Mouse (Mus musculus): ENCODE results near the gene Kcnf1. TPM values are rescaled to one million over a fixed set of nuclear protein-coding genes. Genes with fewer than 3 reads are reported as not detected.
A peak's percentile ranks its signal among the peaks of the same experiment; 100 is the strongest.

The Kcnf1 gene
- polyA plus RNA-seq, 1 experiment from 2014 or later, result 0.85 TPM

- 8% methylated on average over 7 of the region's 7 CpGs for WGBS
- H3K4me3 ChIP-seq, result peak overlapping the region; percentile 45
- peak overlapping the region; percentile 79 for H3K27ac ChIP-seq
- no peaks in the 10 kb centered on the region for H3K36me3 ChIP-seq
- peak; percentile 89 for DNase-seq (ENCODE audit: low spot score)
- H3K27me3 ChIP-seq (ENCODE audit: insufficient read depth, poor library complexity, severe bottlenecking), result peaks cover 6% of the 10 kb centered on the region; the same call in 1 of the 2 replicates
- no peaks in the 10 kb centered on the region for H3K9me3 ChIP-seq
- H3K4me1 ChIP-seq, result peaks cover 12% of the 10 kb centered on the region
These were observed 7.7 kb upstream of the Kcnf1 start for GRCm38 (mm10) chr12:17184303-17184775.

- Histone ChIP-seq H3K4me1 (peaks cover 12% of the 10 kb centered on the region), H3K9me3 (no peaks in the 10 kb centered on the region)
- WGBS, result 49% methylated on average over 10 of the region's 10 CpGs
These were observed 7.1 kb upstream of the Kcnf1 start for GRCm38 (mm10) chr12:17183788-17184187.

GRCm38 (mm10) chr12:17176041-17176756, 489 bp downstream of the Kcnf1 start:
- Histone ChIP-seq H3K36me3 (no peaks in the 10 kb centered on the region), H3K27me3 (ENCODE audit: insufficient read depth, poor library complexity, severe bottlenecking) (peaks cover 45% of the 10 kb centered on the region), H3K27ac (peak overlapping the region; percentile 65), H3K4me3 (peak overlapping the region; percentile 67), H3K4me1 (peaks cover 29% of the 10 kb centered on the region), H3K9me3 (no peaks in the 10 kb centered on the region)
- peak; percentile 81 for DNase-seq (ENCODE audit: low spot score)
- under 1% methylated on average over 54 of the region's 54 CpGs for WGBS

More at GRCm38 (mm10) chr12:17183788-17184187, 7.1 kb upstream of the Kcnf1 start:
- Histone ChIP-seq H3K27me3 (ENCODE audit: insufficient read depth, poor library complexity, severe bottlenecking) (peaks cover 6% of the 10 kb centered on the region; the same call in 1 of the 2 replicates), H3K27ac (peak overlapping the region; percentile 79; the same call in 1 of the 2 replicates), H3K4me3 (no peak overlapping the region; the same call in 1 of the 2 replicates), H3K36me3 (no peaks in the 10 kb centered on the region)
- no peak for DNase-seq (ENCODE audit: low spot score)

- Histone ChIP-seq H3K9me3 (no peaks in the 10 kb centered on the region), H3K27ac (peak overlapping the region; percentile 65; the same call in 1 of the 2 replicates), H3K36me3 (no peaks in the 10 kb centered on the region), H3K27me3 (ENCODE audit: insufficient read depth, poor library complexity, severe bottlenecking) (peaks cover 45% of the 10 kb centered on the region), H3K4me1 (peaks cover 29% of the 10 kb centered on the region), H3K4me3 (peak overlapping the region; percentile 67)
- DNase-seq (ENCODE audit: low spot score), result peak; percentile 80
- whole genome bisulfite sequencing, result 11% methylated on average over 25 of the region's 25 CpGs
These were observed 1.1 kb downstream of the Kcnf1 start for GRCm38 (mm10) chr12:17175531-17175951.

GRCm38 (mm10) chr12:17175124-17175523, 1.6 kb downstream of the Kcnf1 start:
- no peak for DNase-seq (ENCODE audit: low spot score)
- Histone ChIP-seq H3K4me1 (peaks cover 29% of the 10 kb centered on the region), H3K4me3 (peak overlapping the region; percentile 67), H3K9me3 (no peaks in the 10 kb centered on the region), H3K36me3 (no peaks in the 10 kb centered on the region), H3K27ac (no peak overlapping the region), H3K27me3 (ENCODE audit: insufficient read depth, poor library complexity, severe bottlenecking) (peaks cover 45% of the 10 kb centered on the region)
- WGBS, result 64% methylated on average over 20 of the region's 20 CpGs

- DNase-seq (ENCODE audit: low spot score), result no peak
- no peaks in the 10 kb centered on the region for H3K9me3 ChIP-seq
- H3K4me1 ChIP-seq, result peaks cover 29% of the 10 kb centered on the region
- no peak overlapping the region for H3K4me3 ChIP-seq
- H3K27me3 ChIP-seq (ENCODE audit: insufficient read depth, poor library complexity, severe bottlenecking), result peaks cover 45% of the 10 kb centered on the region
- 57% methylated on average over 10 of the region's 10 CpGs for WGBS
- H3K27ac ChIP-seq, result 0 out of 2 replicates have a peak overlapping the region, but pooled peaks have one; percentile 7
- no peaks in the 10 kb centered on the region for H3K36me3 ChIP-seq
These were observed 2.4 kb downstream of the Kcnf1 start for GRCm38 (mm10) chr12:17174134-17174893.

- WGBS, result 81% methylated on average over 10 of the region's 10 CpGs
- no peak for DNase-seq (ENCODE audit: low spot score)
- peaks cover 17% of the 10 kb centered on the region for H3K4me1 ChIP-seq
- H3K9me3 ChIP-seq, result no peaks in the 10 kb centered on the region
- H3K27me3 ChIP-seq (ENCODE audit: insufficient read depth, poor library complexity, severe bottlenecking), result peaks cover 22% of the 10 kb centered on the region
- H3K4me3 ChIP-seq, result no peak overlapping the region
- H3K36me3 ChIP-seq, result no peaks in the 10 kb centered on the region
- no peak overlapping the region for H3K27ac ChIP-seq
These were observed 6.3 kb downstream of the Kcnf1 start for GRCm38 (mm10) chr12:17170406-17170805.

GRCm38 (mm10) chr12:17166116-17166515, 10.6 kb downstream of the Kcnf1 start:
- Histone ChIP-seq H3K27me3 (ENCODE audit: insufficient read depth, poor library complexity, severe bottlenecking) (no peaks in the 10 kb centered on the region), H3K9me3 (no peaks in the 10 kb centered on the region), H3K4me3 (no peak overlapping the region), H3K36me3 (no peaks in the 10 kb centered on the region), H3K4me1 (no peaks in the 10 kb centered on the region), H3K27ac (no peak overlapping the region)
- DNase-seq (ENCODE audit: low spot score), result no peak
- WGBS, result 89% methylated on average over 2 of the region's 2 CpGs

- no peak overlapping the region for H3K4me3 ChIP-seq
- H3K27me3 ChIP-seq (ENCODE audit: insufficient read depth, poor library complexity, severe bottlenecking), result no peaks in the 10 kb centered on the region
- DNase-seq (ENCODE audit: low spot score), result no peak
- WGBS, result 94% methylated on average over 3 of the region's 3 CpGs
- H3K27ac ChIP-seq, result no peak overlapping the region
- no peaks in the 10 kb centered on the region for H3K36me3 ChIP-seq
- no peaks in the 10 kb centered on the region for H3K4me1 ChIP-seq
- no peaks in the 10 kb centered on the region for H3K9me3 ChIP-seq
These were observed 12.7 kb downstream of the Kcnf1 start for GRCm38 (mm10) chr12:17163996-17164395.

- Histone ChIP-seq H3K4me1 (no peaks in the 10 kb centered on the region), H3K36me3 (no peaks in the 10 kb centered on the region), H3K9me3 (no peaks in the 10 kb centered on the region), H3K27ac (no peak overlapping the region), H3K27me3 (ENCODE audit: insufficient read depth, poor library complexity, severe bottlenecking) (no peaks in the 10 kb centered on the region), H3K4me3 (no peak overlapping the region)
- DNase-seq (ENCODE audit: low spot score), result no peak
- WGBS, result 87% methylated on average over 7 of the region's 7 CpGs
These were observed 17.1 kb downstream of the Kcnf1 start for GRCm38 (mm10) chr12:17159549-17159948.

- WGBS, result 86% methylated on average over 15 of the region's 15 CpGs
- no peaks in the 10 kb centered on the region for H3K36me3 ChIP-seq
- no peak overlapping the region for H3K4me3 ChIP-seq
- no peaks in the 10 kb centered on the region for H3K27me3 ChIP-seq (ENCODE audit: insufficient read depth, poor library complexity, severe bottlenecking)
- no peaks in the 10 kb centered on the region for H3K9me3 ChIP-seq
- H3K27ac ChIP-seq, result no peak overlapping the region
- no peak for DNase-seq (ENCODE audit: low spot score)
- H3K4me1 ChIP-seq, result no peaks in the 10 kb centered on the region
These were observed 19.1 kb downstream of the Kcnf1 start for GRCm38 (mm10) chr12:17157558-17157957.

GRCm38 (mm10) chr12:17155781-17156180, 20.9 kb downstream of the Kcnf1 start:
- Histone ChIP-seq H3K4me3 (no peak overlapping the region), H3K27ac (no peak overlapping the region), H3K4me1 (no peaks in the 10 kb centered on the region), H3K9me3 (no peaks in the 10 kb centered on the region), H3K27me3 (ENCODE audit: insufficient read depth, poor library complexity, severe bottlenecking) (no peaks in the 10 kb centered on the region), H3K36me3 (no peaks in the 10 kb centered on the region)
- WGBS, result 67% methylated on average over 1 of the region's 1 CpGs
- no peak for DNase-seq (ENCODE audit: low spot score)

- WGBS, result 81% methylated on average over 7 of the region's 7 CpGs
- H3K36me3 ChIP-seq, result no peaks in the 10 kb centered on the region
- no peaks in the 10 kb centered on the region for H3K9me3 ChIP-seq
- H3K4me3 ChIP-seq, result no peak overlapping the region
- DNase-seq (ENCODE audit: low spot score), result no peak
- H3K27ac ChIP-seq, result no peak overlapping the region
- 0 out of 2 replicates have a peak, but pooled peaks cover 9% of the 10 kb centered on the region for H3K4me1 ChIP-seq
- H3K27me3 ChIP-seq (ENCODE audit: insufficient read depth, poor library complexity, severe bottlenecking), result no peaks in the 10 kb centered on the region
These were observed 23.8 kb downstream of the Kcnf1 start for GRCm38 (mm10) chr12:17152840-17153239.
